In genomic region chr4:139477983-139478382, GRCm38 (mm10) we compare ENCODE assay signal across 16 mouse cellular contexts. TPM values are rescaled to one million over a fixed set of nuclear protein-coding genes. Genes with fewer than 3 reads are reported as not detected.
A peak's percentile ranks its signal among the peaks of the same experiment; 100 is the strongest.
DNase-seq lines count a peak whose midpoint lies in the region; ATAC-seq and TF ChIP-seq lines count a peak whose summit lies in the region.
"Had no signal": no experiment of that assay in that cellular context is flagged by ENCODE, and none has a peak within 500 bp of the region (broad histone marks: within the 10 kb centered on the region; RNA-seq: fewer than 3 reads in every experiment).

No protein-coding gene starts in this region.

- H3K9ac ChIP-seq in heart, adult 2 months (ENCODE audit: low read depth, low read length): no peak overlapping the region
- no peak overlapping the region for H3K9ac ChIP-seq in lung, postnatal 0 days (replicated peaks; ENCODE audit: low read depth)
- no peak overlapping the region for H3K9ac ChIP-seq in CH12.LX (ENCODE audit: insufficient read depth, low read depth)
- H3K9ac ChIP-seq: hindbrain, embryonic 14.5 days; liver, embryonic 13.5 days; midbrain, embryonic 15.5 days; neural tube, embryonic 13.5 days had no signal

- H3K27me3 ChIP-seq in heart, adult 2 months (ENCODE audit: control insufficient read depth, insufficient read depth, low read length): no peaks in the 10 kb centered on the region
- no peaks in the 10 kb centered on the region for H3K27me3 ChIP-seq in lung, postnatal 0 days (replicated peaks; ENCODE audit: insufficient read depth, low read length)
- no peaks in the 10 kb centered on the region for H3K27me3 ChIP-seq in CH12.LX (replicated peaks)
- H3K27me3 ChIP-seq: liver, embryonic 13.5 days; midbrain, embryonic 15.5 days; neural tube, embryonic 13.5 days had no signal

- intact Hi-C loops in heart, adult 2 months (cut with DNase I): no loop called here
- intact Hi-C loops in heart, postnatal 14 days (cut with DNase I): no loop called here

- peak; percentile 47 for TF ChIP-seq CTCF in heart, adult 2 months (IDR thresholded peaks at IDR 0.05)
- TF ChIP-seq CTCF in lung, postnatal 0 days (IDR thresholded peaks at IDR 0.05): peak; percentile 44
- peak in 1 of 2 experiments; percentile 45; a peak in 3 of 4 replicates for TF ChIP-seq CTCF in CH12.LX (conservative IDR thresholded peaks at IDR 0.05 in 1 of 2, IDR thresholded peaks at IDR 0.05 in 1 of 2; ENCODE audit: low read depth in 2 of 2, low read length in 2 of 2)

- no peaks in the 10 kb centered on the region for H3K36me3 ChIP-seq in heart, adult 2 months (ENCODE audit: control insufficient read depth, insufficient read depth, low read length)
- H3K36me3 ChIP-seq in lung, postnatal 0 days (ENCODE audit: insufficient read depth, low read length): peaks cover 86% of the 10 kb centered on the region
- H3K36me3 ChIP-seq in CH12.LX (replicated peaks in 1 of 2; ENCODE audit: control insufficient read depth in 1 of 2, insufficient read depth in 1 of 2, low read length in 1 of 2): peaks cover 92 to 99% of the 10 kb centered on the region in 2 experiments

- H3K4me3 ChIP-seq in heart, adult 2 months: no peak overlapping the region
- no peak overlapping the region for H3K4me3 ChIP-seq in lung, postnatal 0 days (ENCODE audit: low read depth, low read length)
- H3K4me3 ChIP-seq in CH12.LX (replicated peaks in 1 of 3; ENCODE audit: low read depth in 2 of 3, low read length in 2 of 3, poor library complexity in 1 of 3): no peak overlapping the region
- H3K4me3 ChIP-seq: liver, embryonic 13.5 days; midbrain, embryonic 15.5 days; neural tube, embryonic 13.5 days had no signal

- 87% methylated on average over 2 of the region's 2 CpGs for WGBS in heart, adult 2 months
- WGBS in lung, postnatal 0 days: 79% methylated on average over 2 of the region's 2 CpGs

- no peak overlapping the region for H3K4me2 ChIP-seq in lung, postnatal 0 days (replicated peaks; ENCODE audit: low read depth, low read length)
- no peak overlapping the region for H3K4me2 ChIP-seq in CH12.LX (ENCODE audit: insufficient read depth, low read depth, poor library complexity, severe bottlenecking)
- H3K4me2 ChIP-seq: hindbrain, embryonic 14.5 days; liver, embryonic 13.5 days; midbrain, embryonic 15.5 days; neural tube, embryonic 13.5 days had no signal

- in situ Hi-C loops in CH12.LX (cut with MboI; ENCODE audit: low pct_ligation_motif_present, low pct_unique_long_range_greater_than_20kb, low sequenced_read_pairs): no loop called here

- no peak for DNase-seq in heart, adult 2 months
- no peak for DNase-seq in heart, postnatal 14 days
- peak; percentile 23 for DNase-seq in lung, postnatal 0 days (ENCODE audit: low spot score)
- DNase-seq in lung, adult 18-20 months: no peak
- DNase-seq in CH12.LX (ENCODE audit: extremely low read depth) (peak; percentile 15), R1 (ENCODE audit: low read depth, low spot score) (peak; percentile 45)
- no peak for DNase-seq in spleen, postnatal 36 days (ENCODE audit: low spot score in 2 of 2)
- no peak for DNase-seq in kidney, postnatal 14 days
- DNase-seq: adrenal gland, postnatal 36 days; cerebellum, postnatal 25 days; kidney, adult 9 months; liver, embryonic 13.5 days; spleen, adult 18-20 months had no signal

- no peak for ATAC-seq in lung, postnatal 0 days
- ATAC-seq: midbrain, embryonic 15.5 days had no signal

- TF ChIP-seq POLR2A in heart, adult 2 months (IDR thresholded peaks at IDR 0.05; ENCODE audit: insufficient read depth, low read depth, low read length): no peak
- TF ChIP-seq POLR2A in CH12.LX (IDR thresholded peaks at IDR 0.05; ENCODE audit: low read depth, low read length): no peak

- H3K9me3 ChIP-seq in lung, postnatal 0 days (ENCODE audit: low read length): no peaks in the 10 kb centered on the region
- no peaks in the 10 kb centered on the region for H3K9me3 ChIP-seq in CH12.LX (replicated peaks; ENCODE audit: low read length)
- H3K9me3 ChIP-seq: liver, embryonic 13.5 days; midbrain, embryonic 15.5 days; neural tube, embryonic 13.5 days had no signal

- no peak for TF ChIP-seq EP300 in heart, adult 2 months (IDR thresholded peaks at IDR 0.05; ENCODE audit: insufficient read depth, low read depth, low read length)
- no peak for TF ChIP-seq EP300 in lung, postnatal 0 days (IDR thresholded peaks at IDR 0.05)
- no peak for TF ChIP-seq EP300 in CH12.LX (IDR thresholded peaks at IDR 0.05; ENCODE audit: low read length)

- dilution Hi-C loops in CH12.LX (cut with MboI; ENCODE audit: extremely low pct_ligation_motif_present, extremely low pct_unique_long_range_greater_than_20kb, low sequenced_read_pairs): no loop called here

- peaks cover 3% of the 10 kb centered on the region; the same call in 1 of the 2 replicates for H3K4me1 ChIP-seq in heart, adult 2 months (ENCODE audit: control insufficient read depth, insufficient read depth, low read length)
- no peaks in the 10 kb centered on the region for H3K4me1 ChIP-seq in lung, postnatal 0 days (ENCODE audit: insufficient read depth, low read depth, low read length)
- no peaks in the 10 kb centered on the region for H3K4me1 ChIP-seq in CH12.LX (ENCODE audit: control insufficient read depth in 1 of 2, insufficient read depth in 2 of 2)
- H3K4me1 ChIP-seq: liver, embryonic 13.5 days; midbrain, embryonic 15.5 days had no signal

- H3K79me2 ChIP-seq in heart, adult 2 months (replicated peaks; ENCODE audit: control insufficient read depth, insufficient read depth, low read length): no peaks in the 10 kb centered on the region
- H3K79me2 ChIP-seq in CH12.LX (replicated peaks; ENCODE audit: control insufficient read depth, extremely low read depth, insufficient read depth, poor library complexity, severe bottlenecking): no peaks in the 10 kb centered on the region

- H3K27ac ChIP-seq in heart, adult 2 months: no peak overlapping the region
- H3K27ac ChIP-seq in lung, postnatal 0 days (ENCODE audit: low read length): no peak overlapping the region
- no peak overlapping the region for H3K27ac ChIP-seq in CH12.LX (ENCODE audit: insufficient read depth, low read depth)
- H3K27ac ChIP-seq: hindbrain, embryonic 14.5 days; liver, embryonic 13.5 days; midbrain, embryonic 15.5 days; neural tube, embryonic 13.5 days had no signal

- no peak; the same call in none of the 2 replicates for TF ChIP-seq RAD21 in CH12.LX (IDR thresholded peaks at IDR 0.05; ENCODE audit: low read depth, low read length)

TF ChIP-seq in CH12.LX, 34 proteins besides CTCF, POLR2A, EP300 and RAD21:
- TF ChIP-seq USF2 (conservative IDR thresholded peaks at IDR 0.05; ENCODE audit: low read depth, low read length): no peak
- peak; percentile 21; the same call in 1 of the 2 replicates for TF ChIP-seq SMC3 (IDR thresholded peaks at IDR 0.05; ENCODE audit: low read depth, low read length)
- TF ChIP-seq MYC (IDR thresholded peaks at IDR 0.05; ENCODE audit: low read depth, low read length): no peak
- TF ChIP-seq HCFC1 (IDR thresholded peaks at IDR 0.05; ENCODE audit: low read depth, low read length): no peak
- no peak for TF ChIP-seq ETS1 (conservative IDR thresholded peaks at IDR 0.05; ENCODE audit: low read depth, low read length)
TF ChIP-seq in CH12.LX: peak in this region for 1.

RNA-seq across cellular contexts. Expression of gene Iffo2, which starts 52.4 kb away (rescaled TPM):
- 1 to 10 TPM; 4.9 to 5.0 TPM for total RNA-seq in heart, adult 2 months (2021)
- 3.1 and 4.5 TPM in 2 replicates for polyA plus RNA-seq in heart, adult 2 months (2012; rRNA removed)
- 1 to 10 TPM; 8.7 to 9.1 TPM for total RNA-seq in heart, postnatal 14 days (2021)
- polyA plus RNA-seq in lung, postnatal 0 days (2015; fragmentation: Nextera tagmentation; extraction: Ambion mirVana): 4.7 and 6.2 TPM in 2 replicates
- total RNA-seq in CH12.LX (2012; rRNA removed) (2.1 and 3.0 TPM in 2 replicates), CH12.LX (2014; rRNA removed) (0.28 and 0.38 TPM in 2 replicates)
- 0.42 and 0.60 TPM in 2 replicates for polyA plus RNA-seq in CH12.LX (2012; ENCODE audit: insufficient read length, low read depth)

Comparison
In these comparisons a context has a peak if more than half of its experiments do, and no peak if none do; other contexts are left out.
1. DNase-seq: peak in lung, postnatal 0 days (single experiment), CH12.LX (single experiment) and R1 (single experiment); none in heart, adult 2 months (0 of 2), heart, postnatal 14 days (0 of 2), lung, adult 18-20 months (0 of 2), spleen, postnatal 36 days (0 of 2) and kidney, postnatal 14 days (single experiment).